Mouse (Mus musculus): ENCODE results near the gene Auh.

Gene Auh

GRCm38 (mm10) chr13:52875541-52876325 is 53.7 kb downstream of the Auh start:
- no peak for DNase-seq

- no peak for DNase-seq
Observed at GRCm38 (mm10) chr13:52875089-52875488, 54.4 kb downstream of the Auh start.

- DNase-seq, result no peak
Observed at GRCm38 (mm10) chr13:52874338-52874737, 55.1 kb downstream of the Auh start.

GRCm38 (mm10) chr13:52873923-52874322 is 55.6 kb downstream of the Auh start:
- no peak for DNase-seq

GRCm38 (mm10) chr13:52866005-52866792 is 63.3 kb downstream of the Auh start:
- no peak for DNase-seq

GRCm38 (mm10) chr13:52863436-52863835 is 66.0 kb downstream of the Auh start:
- no peak for DNase-seq

GRCm38 (mm10) chr13:52860006-52860685 is 69.3 kb downstream of the Auh start:
- DNase-seq, result no peak

GRCm38 (mm10) chr13:52859065-52859820 is 70.2 kb downstream of the Auh start:
- DNase-seq, result no peak

GRCm38 (mm10) chr13:52858373-52858772 is 71.1 kb downstream of the Auh start:
- DNase-seq, result no peak

GRCm38 (mm10) chr13:52857781-52858180 is 71.7 kb downstream of the Auh start:
- no peak for DNase-seq

- DNase-seq, result no peak
Observed at GRCm38 (mm10) chr13:52853536-52853935, 75.9 kb downstream of the Auh start.

- DNase-seq, result no peak
Observed at GRCm38 (mm10) chr13:52851886-52852285, 77.6 kb downstream of the Auh start.

- no peak for DNase-seq
Observed at GRCm38 (mm10) chr13:52850024-52850723, 79.3 kb downstream of the Auh start.

GRCm38 (mm10) chr13:52849394-52849801 is 80.1 kb downstream of the Auh start:
- DNase-seq, result no peak

- DNase-seq, result no peak
Observed at GRCm38 (mm10) chr13:52847481-52847880, 82.0 kb downstream of the Auh start.

- no peak for DNase-seq
Observed at GRCm38 (mm10) chr13:52847071-52847470, 82.4 kb downstream of the Auh start.

- DNase-seq, result no peak
Observed at GRCm38 (mm10) chr13:52845618-52846017, 83.9 kb downstream of the Auh start.

- DNase-seq, result peak; percentile 31 to 67
Observed at GRCm38 (mm10) chr13:52843536-52844178, 85.8 kb downstream of the Auh start.

GRCm38 (mm10) chr13:52836231-52836630 is 93.2 kb downstream of the Auh start:
- DNase-seq, result no peak

- DNase-seq, result no peak
Observed at GRCm38 (mm10) chr13:52834591-52834990, 94.9 kb downstream of the Auh start.

GRCm38 (mm10) chr13:52833748-52834147 is 95.7 kb downstream of the Auh start:
- DNase-seq, result no peak

GRCm38 (mm10) chr13:52833220-52833619 is 96.3 kb downstream of the Auh start:
- DNase-seq, result peak in 1 of 2 experiments; percentile 39

All from lung, postnatal 4 days (tissue).